Mouse (Mus musculus) NIH3T3 (cell line): ENCODE data around the gene Pde4b.
"Not testable (repeated sequence)": the region's sequence is repeated elsewhere in the genome, so short reads cannot be mapped to it uniquely, and the experiment has no call there.

ENCODE experiments used
- DNase-seq: peaks from one replicate; pipeline ENCODE4 v3.0.0-alpha.2; 2012; ENCODE audit warnings: low read depth

Gene Pde4b

GRCm38 (mm10) chr4:102480830-102481484 is 393.6 kb downstream of the Pde4b start:
- no peak for DNase-seq

GRCm38 (mm10) chr4:102483354-102484018 is 396.1 kb downstream of the Pde4b start:
- no peak for DNase-seq

GRCm38 (mm10) chr4:102484738-102485137 is 397.4 kb downstream of the Pde4b start:
- DNase-seq = no peak

GRCm38 (mm10) chr4:102486134-102486920 is 399.0 kb downstream of the Pde4b start:
- DNase-seq = peak; percentile 60

GRCm38 (mm10) chr4:102486921-102487240 is 399.5 kb downstream of the Pde4b start:
- no peak for DNase-seq

GRCm38 (mm10) chr4:102488000-102488399 is 400.7 kb downstream of the Pde4b start:
- peak; percentile 63 for DNase-seq

- no peak for DNase-seq
These were observed 404.3 kb downstream of the Pde4b start for GRCm38 (mm10) chr4:102491468-102492123.

GRCm38 (mm10) chr4:102492911-102493310 is 405.6 kb downstream of the Pde4b start:
- DNase-seq = no peak

- peak; percentile 91 for DNase-seq
These were observed 406.2 kb downstream of the Pde4b start for GRCm38 (mm10) chr4:102493342-102494128.

GRCm38 (mm10) chr4:102494203-102494602 is 406.9 kb downstream of the Pde4b start:
- not testable (repeated sequence) for DNase-seq

- peak; percentile 64 for DNase-seq
These were observed 407.7 kb downstream of the Pde4b start for GRCm38 (mm10) chr4:102495001-102495400.

GRCm38 (mm10) chr4:102495474-102495873 is 408.1 kb downstream of the Pde4b start:
- DNase-seq = peak; percentile 91

GRCm38 (mm10) chr4:102496269-102497177 is 409.2 kb downstream of the Pde4b start:
- no peak for DNase-seq

GRCm38 (mm10) chr4:102497221-102497620 is 409.9 kb downstream of the Pde4b start:
- DNase-seq = no peak

- DNase-seq = peak; percentile 65
These were observed 411.0 kb downstream of the Pde4b start for GRCm38 (mm10) chr4:102498169-102498919.

GRCm38 (mm10) chr4:102498920-102499316 is 411.6 kb downstream of the Pde4b start:
- DNase-seq = no peak

GRCm38 (mm10) chr4:102505714-102506113 is 418.4 kb downstream of the Pde4b start:
- no peak for DNase-seq

- no peak for DNase-seq
These were observed 419.3 kb downstream of the Pde4b start for GRCm38 (mm10) chr4:102506376-102507280.

- DNase-seq = no peak
These were observed 420.0 kb downstream of the Pde4b start for GRCm38 (mm10) chr4:102507344-102507743.
